Mouse (Mus musculus) midbrain, embryonic 16.5 days (tissue): ENCODE data around the gene Fmo5. TPM values are rescaled to one million over a fixed set of nuclear protein-coding genes. Genes with fewer than 3 reads are reported as not detected.

Source experiments
- ATAC-seq: fragments of 200-750 bp; cut with Nextera tagmentation; 2 replicates; pipeline ENCODE4 v1.8.0; 2017; ENCODE audit warnings: moderate TSS enrichment
- H3K27ac ChIP-seq: fragments of 300-500 bp; sonication (generic); 2 replicates; pipeline ENCODE4 v1.5.1; 2014; ENCODE audit warnings: mild to moderate bottlenecking, low read length, mixed read lengths
- H3K27me3 ChIP-seq: fragments of 300-500 bp; sonication (generic); 2 replicates; pipeline ENCODE4 v1.6.1; 2014; ENCODE audit warnings: low read depth, low read length, mixed read lengths; ENCODE audit not compliant: control insufficient read depth, insufficient read depth
- H3K36me3 ChIP-seq: fragments of 300-500 bp; sonication (generic); 2 replicates; pipeline ENCODE4 v1.6.1; 2014; ENCODE audit warnings: mild to moderate bottlenecking, low read length, moderate library complexity, mixed read lengths; ENCODE audit not compliant: control insufficient read depth, insufficient read depth
- H3K4me1 ChIP-seq: fragments of 300-500 bp; sonication (generic); 2 replicates; pipeline ENCODE4 v1.6.1; 2014; ENCODE audit warnings: mild to moderate bottlenecking, low read length, mixed read lengths; ENCODE audit not compliant: control insufficient read depth, insufficient read depth
- H3K4me2 ChIP-seq: fragments of 300-500 bp; sonication (generic); 2 replicates; pipeline ENCODE4 v1.6.1; 2014; ENCODE audit warnings: mild to moderate bottlenecking, low read length, mixed read lengths
- H3K4me3 ChIP-seq: fragments of 300-500 bp; sonication (generic); 2 replicates; pipeline ENCODE4 v1.5.1; 2014; ENCODE audit warnings: low read depth, mild to moderate bottlenecking, low read length, moderate library complexity, mixed read lengths
- H3K9ac ChIP-seq: fragments of 300-500 bp; sonication (generic); 2 replicates; pipeline ENCODE4 v1.6.1; 2014; ENCODE audit warnings: low read depth, low read length, mixed read lengths
- H3K9me3 ChIP-seq: fragments of 300-500 bp; sonication (generic); replicated peaks from 2 replicates; pipeline ENCODE4 v1.6.1; 2014; ENCODE audit warnings: mild to moderate bottlenecking, low read length, mixed read lengths; ENCODE audit not compliant: control insufficient read depth, poor library complexity, severe bottlenecking
- WGBS: fragments of 180-500 bp; shearing (Covaris S2); extraction: QIAGEN DNeasy Blood & Tissue Kit; methylation state at CpG from one replicate; pipeline ENCODE4 v1.1.7; 2014; 5-methylcytosine and 5-hydroxymethylcytosine counted together
- polyA plus RNA-seq: library from polyadenylated mRNA; unstranded; fragments of >200 nt; fragmentation: Nextera tagmentation; extraction: Ambion mirVana; gene quantifications from 2 replicates; pipeline ENCODE4 v1.2.1, GENCODE M21; 2015

Gene Fmo5
- polyA plus RNA-seq, 1 experiment from 2014 or later: 0.70 TPM

- Histone ChIP-seq H3K27me3 (no peaks in the 10 kb centered on the region), H3K36me3 (no peaks in the 10 kb centered on the region), H3K4me2 (no peak overlapping the region), H3K9ac (no peak overlapping the region), H3K4me1 (no peaks in the 10 kb centered on the region), H3K4me3 (no peak overlapping the region), H3K9me3 (no peaks in the 10 kb centered on the region), H3K27ac (no peak overlapping the region)
- no peak for ATAC-seq
- WGBS: 80% methylated on average over 3 of the region's 3 CpGs
Measured at GRCm38 (mm10) chr3:97649022-97649421, 20.4 kb downstream of the Fmo5 start.

- H3K27ac ChIP-seq: no peak overlapping the region
- 83% methylated on average over 6 of the region's 6 CpGs for WGBS
- H3K4me3 ChIP-seq: no peak overlapping the region
- no peaks in the 10 kb centered on the region for H3K9me3 ChIP-seq
- no peak overlapping the region for H3K9ac ChIP-seq
- H3K27me3 ChIP-seq: no peaks in the 10 kb centered on the region
- no peaks in the 10 kb centered on the region for H3K4me1 ChIP-seq
- no peak for ATAC-seq
- no peaks in the 10 kb centered on the region for H3K36me3 ChIP-seq
- H3K4me2 ChIP-seq: no peak overlapping the region
Measured at GRCm38 (mm10) chr3:97649469-97649868, 20.9 kb downstream of the Fmo5 start.

GRCm38 (mm10) chr3:97651604-97652003, 23.0 kb downstream of the Fmo5 start:
- H3K27ac ChIP-seq: no peak overlapping the region
- no peak for ATAC-seq
- WGBS: 89% methylated on average over 10 of the region's 10 CpGs
- H3K27me3 ChIP-seq: no peaks in the 10 kb centered on the region
- H3K9ac ChIP-seq: no peak overlapping the region
- no peak overlapping the region for H3K4me2 ChIP-seq
- H3K9me3 ChIP-seq: no peaks in the 10 kb centered on the region
- H3K4me1 ChIP-seq: no peaks in the 10 kb centered on the region
- H3K36me3 ChIP-seq: no peaks in the 10 kb centered on the region
- H3K4me3 ChIP-seq: no peak overlapping the region

- Histone ChIP-seq H3K4me1 (no peaks in the 10 kb centered on the region; the same call in 1 of the 2 replicates), H3K4me3 (no peak overlapping the region), H3K9ac (no peak overlapping the region), H3K4me2 (no peak overlapping the region), H3K36me3 (no peaks in the 10 kb centered on the region), H3K27me3 (no peaks in the 10 kb centered on the region), H3K9me3 (no peaks in the 10 kb centered on the region), H3K27ac (no peak overlapping the region)
- ATAC-seq: no peak
- 88% methylated on average over 5 of the region's 5 CpGs for WGBS
Measured at GRCm38 (mm10) chr3:97653781-97654180, 25.2 kb downstream of the Fmo5 start.

- H3K27ac ChIP-seq: no peak overlapping the region
- H3K4me3 ChIP-seq: no peak overlapping the region
- no peak overlapping the region for H3K4me2 ChIP-seq
- no peaks in the 10 kb centered on the region for H3K36me3 ChIP-seq
- WGBS: 81% methylated on average over 8 of the region's 8 CpGs
- no peak for ATAC-seq
- no peaks in the 10 kb centered on the region for H3K9me3 ChIP-seq
- no peak overlapping the region for H3K9ac ChIP-seq
- H3K27me3 ChIP-seq: no peaks in the 10 kb centered on the region
- H3K4me1 ChIP-seq: peaks cover 11% of the 10 kb centered on the region
Measured at GRCm38 (mm10) chr3:97654901-97655300, 26.3 kb downstream of the Fmo5 start.

- Histone ChIP-seq H3K9ac (peak within 1 kb of the TSS; percentile 89), H3K27ac (peak within 1 kb of the TSS; percentile 83), H3K4me3 (peak within 1 kb of the TSS; percentile 92), H3K9me3 (no peaks in the 10 kb centered on the region), H3K36me3 (0 out of 2 replicates have a peak, but pooled peaks cover 2% of the 10 kb centered on the region), H3K4me2 (peak within 1 kb of the TSS; percentile 85), H3K27me3 (no peaks in the 10 kb centered on the region), H3K4me1 (peaks cover 14% of the 10 kb centered on the region)
- peak; percentile 93 for ATAC-seq
- 1% methylated on average over 48 of the region's 51 CpGs for WGBS
Measured at GRCm38 (mm10) chr3:97657655-97658411, 29.2 kb downstream of the Fmo5 start, which contains the start of gene Prkab2. TSS of gene Prkab2 (plus strand) at chr3:97658193.

- peak overlapping the region; percentile 83 for H3K27ac ChIP-seq
- peaks cover 14% of the 10 kb centered on the region for H3K4me1 ChIP-seq
- peaks cover 2% of the 10 kb centered on the region; the same call in 1 of the 2 replicates for H3K36me3 ChIP-seq
- WGBS: under 1% methylated on average over 43 of the region's 50 CpGs
- no peaks in the 10 kb centered on the region for H3K9me3 ChIP-seq
- H3K9ac ChIP-seq: peak overlapping the region; percentile 89
- H3K27me3 ChIP-seq: no peaks in the 10 kb centered on the region
- peak overlapping the region; percentile 85 for H3K4me2 ChIP-seq
- peak overlapping the region; percentile 92 for H3K4me3 ChIP-seq
- ATAC-seq: peak; percentile 76
Measured at GRCm38 (mm10) chr3:97658426-97659193, 30.0 kb downstream of the Fmo5 start.

- peak overlapping the region; percentile 85 for H3K4me2 ChIP-seq
- H3K9ac ChIP-seq: no peak overlapping the region
- H3K27ac ChIP-seq: no peak overlapping the region
- WGBS: 91% methylated on average over 7 of the region's 7 CpGs
- H3K27me3 ChIP-seq: no peaks in the 10 kb centered on the region
- no peaks in the 10 kb centered on the region for H3K9me3 ChIP-seq
- ATAC-seq: no peak
- H3K36me3 ChIP-seq: peaks cover 8% of the 10 kb centered on the region; the same call in 1 of the 2 replicates
- peak overlapping the region; percentile 92; the same call in 1 of the 2 replicates for H3K4me3 ChIP-seq
- peaks cover 14% of the 10 kb centered on the region for H3K4me1 ChIP-seq
Measured at GRCm38 (mm10) chr3:97659746-97660145, 31.1 kb downstream of the Fmo5 start.

- Histone ChIP-seq H3K4me2 (no peak overlapping the region), H3K4me1 (peaks cover 14% of the 10 kb centered on the region), H3K9me3 (no peaks in the 10 kb centered on the region), H3K36me3 (peaks cover 8% of the 10 kb centered on the region; the same call in 1 of the 2 replicates), H3K27ac (no peak overlapping the region), H3K27me3 (no peaks in the 10 kb centered on the region), H3K4me3 (no peak overlapping the region), H3K9ac (no peak overlapping the region)
- WGBS: 83% methylated on average over 8 of the region's 8 CpGs
- ATAC-seq: no peak
Measured at GRCm38 (mm10) chr3:97661206-97661605, 32.6 kb downstream of the Fmo5 start.
